ENCODE assay signal across 19 mouse cellular contexts in genomic region chr3:116784811-116785210, GRCm38 (mm10). TPM values are rescaled to one million over a fixed set of nuclear protein-coding genes. Genes with fewer than 3 reads are reported as not detected.
A peak's percentile ranks its signal among the peaks of the same experiment; 100 is the strongest.
DNase-seq lines count a peak whose midpoint lies in the region; ATAC-seq and TF ChIP-seq lines count a peak whose summit lies in the region.
"Had no signal": no experiment of that assay in that cellular context is flagged by ENCODE, and none has a peak within 500 bp of the region (broad histone marks: within the 10 kb centered on the region; RNA-seq: fewer than 3 reads in every experiment).

No protein-coding gene starts in this region.

- DNase-seq in heart, adult 11 months, result peak; percentile 50
- DNase-seq in kidney, postnatal 0 days (ENCODE audit: low spot score), result peak; percentile 71
- DNase-seq in kidney, adult 9 months, result no peak
- peak; percentile 59 for DNase-seq in gastrocnemius, postnatal 25 days
- DNase-seq in spleen, adult 12 weeks (ENCODE audit: low spot score), result no peak
- DNase-seq: adrenal gland, postnatal 14 days; cerebellum, adult 11-12 months; cerebellum, adult 9-10 months; cerebellum, postnatal 25 days; heart, adult 2 months had no signal

- no peaks in the 10 kb centered on the region for H3K27me3 ChIP-seq in heart, embryonic 11.5 days (ENCODE audit: control insufficient read depth, insufficient read depth, low read length)
- no peaks in the 10 kb centered on the region for H3K27me3 ChIP-seq in kidney, postnatal 0 days (ENCODE audit: insufficient read depth, low read length)
- H3K27me3 ChIP-seq: CH12.LX; embryonic facial prominence, embryonic 12.5 days; forebrain, embryonic 15.5 days; heart, embryonic 12.5 days; Patski had no signal

- no peaks in the 10 kb centered on the region for H3K9me3 ChIP-seq in heart, embryonic 11.5 days (replicated peaks; ENCODE audit: control insufficient read depth, low read length)
- no peaks in the 10 kb centered on the region for H3K9me3 ChIP-seq in kidney, postnatal 0 days (replicated peaks; ENCODE audit: low read length)
- H3K9me3 ChIP-seq: embryonic facial prominence, embryonic 12.5 days; forebrain, embryonic 15.5 days; heart, embryonic 12.5 days; hindbrain, embryonic 10.5 days had no signal

- no peaks in the 10 kb centered on the region for H3K4me1 ChIP-seq in heart, embryonic 11.5 days (ENCODE audit: control insufficient read depth, insufficient read depth, low read length)
- H3K4me1 ChIP-seq in kidney, postnatal 0 days (replicated peaks; ENCODE audit: insufficient read depth, low read length), result no peaks in the 10 kb centered on the region
- H3K4me1 ChIP-seq: embryonic facial prominence, embryonic 12.5 days; forebrain, embryonic 15.5 days; heart, embryonic 12.5 days; hindbrain, embryonic 10.5 days had no signal

- ATAC-seq in heart, embryonic 11.5 days (replicated peaks; ENCODE audit: insufficient number of reproducible peaks, low FRiP score, low TSS enrichment), result no peak
- peak; percentile 51; the same call in 1 of the 2 replicates for ATAC-seq in kidney, postnatal 0 days (replicated peaks; ENCODE audit: low FRiP score, low read depth)
- ATAC-seq: activated CD4-positive, CD25-positive, alpha-beta regulatory T cell, adult 4 months; forebrain, embryonic 15.5 days; Patski had no signal

- no peak overlapping the region for H3K4me3 ChIP-seq in heart, embryonic 11.5 days (ENCODE audit: low read depth, low read length)
- no peak overlapping the region for H3K4me3 ChIP-seq in kidney, postnatal 0 days (replicated peaks; ENCODE audit: low read depth, low read length)
- H3K4me3 ChIP-seq: embryonic facial prominence, embryonic 12.5 days; forebrain, embryonic 15.5 days; heart, adult 2 months; heart, embryonic 12.5 days; hindbrain, embryonic 10.5 days had no signal

- no peak overlapping the region for H3K9ac ChIP-seq in heart, embryonic 11.5 days (ENCODE audit: low read depth, low read length)
- H3K9ac ChIP-seq in kidney, postnatal 0 days (ENCODE audit: low read depth, low read length), result no peak overlapping the region
- H3K9ac ChIP-seq: embryonic facial prominence, embryonic 12.5 days; forebrain, embryonic 15.5 days; heart, embryonic 12.5 days; hindbrain, embryonic 14.5 days had no signal

- WGBS in heart, embryonic 11.5 days (ENCODE audit: insufficient replicate concordance), result 88% methylated on average over 8 of the region's 8 CpGs
- 69% methylated on average over 8 of the region's 8 CpGs for WGBS in kidney, postnatal 0 days

- no peak overlapping the region for H3K4me2 ChIP-seq in heart, embryonic 11.5 days
- no peak overlapping the region for H3K4me2 ChIP-seq in kidney, postnatal 0 days (ENCODE audit: low read length)
- H3K4me2 ChIP-seq: embryonic facial prominence, embryonic 12.5 days; forebrain, embryonic 15.5 days; heart, embryonic 12.5 days; hindbrain, embryonic 14.5 days had no signal

- H3K36me3 ChIP-seq in heart, embryonic 11.5 days (ENCODE audit: control insufficient read depth, insufficient read depth, low read length), result peaks cover 5% of the 10 kb centered on the region; the same call in 1 of the 2 replicates
- peaks cover 47% of the 10 kb centered on the region; the same call in 1 of the 2 replicates for H3K36me3 ChIP-seq in kidney, postnatal 0 days (ENCODE audit: insufficient read depth, low read length)

- no peak for TF ChIP-seq CTCF in kidney, postnatal 0 days (IDR thresholded peaks at IDR 0.05; ENCODE audit: low read depth)

- H3K27ac ChIP-seq in heart, embryonic 11.5 days (ENCODE audit: low read depth, low read length), result no peak overlapping the region
- no peak overlapping the region for H3K27ac ChIP-seq in kidney, postnatal 0 days
- H3K27ac ChIP-seq: embryonic facial prominence, embryonic 12.5 days; forebrain, embryonic 15.5 days; heart, adult 2 months; hindbrain, embryonic 10.5 days; hindbrain, embryonic 14.5 days had no signal

RNA-seq across cellular contexts. Expression of gene Agl, which starts 23.2 kb away (rescaled TPM):
- 49.2 and 55.8 TPM in 2 replicates for polyA plus RNA-seq in heart, embryonic 11.5 days (2014; fragmentation: Nextera tagmentation; extraction: Ambion mirVana)
- 12.8 and 12.9 TPM in 2 replicates for polyA plus RNA-seq in kidney, postnatal 0 days (2015; fragmentation: Nextera tagmentation; extraction: Ambion mirVana)
- total RNA-seq in gastrocnemius, postnatal 25 days (2021), result 100 to 1,000 TPM; 558 to 691 TPM

Comparison
In these comparisons a context has a peak if more than half of its experiments do, and no peak if none do; other contexts are left out.
1. DNase-seq: peak in heart, adult 11 months (single experiment), kidney, postnatal 0 days (single experiment) and gastrocnemius, postnatal 25 days (single experiment); none in kidney, adult 9 months (single experiment) and spleen, adult 12 weeks (single experiment).